Mouse (Mus musculus) forebrain, embryonic 11.5 days (tissue): ENCODE measurements at regions not wholly inside any gene's neighbourhood (a gene's known extent, or its start where the extent isn't known, plus 50 kb on each side); places are given as distances from the start of the nearest gene placed in this dataset.
A peak's percentile ranks its signal among the peaks of the same experiment; 100 is the strongest.

Experiments used
- ATAC-seq: fragments of 200-750 bp; cut with Nextera tagmentation; replicated peaks from 2 replicates; pipeline ENCODE4 v1.8.0; 2017; ENCODE audit warnings: moderate TSS enrichment; ENCODE audit not compliant: low FRiP score
- DNase-seq: peaks from one replicate; pipeline ENCODE4 v3.0.0-alpha.2; 2017; ENCODE audit warnings: low spot score
- H3K27ac ChIP-seq: fragments of 300-500 bp; sonication (generic); 2 replicates; pipeline ENCODE4 v1.5.1; 2014; ENCODE audit warnings: low read depth, low read length
- H3K27me3 ChIP-seq: fragments of 300-500 bp; sonication (generic); 2 replicates; pipeline ENCODE4 v1.6.1; 2014; ENCODE audit warnings: mild to moderate bottlenecking, low read length, mixed read lengths; ENCODE audit not compliant: control insufficient read depth, insufficient read depth
- H3K36me3 ChIP-seq: fragments of 300-500 bp; sonication (generic); 2 replicates; pipeline ENCODE4 v1.6.1; 2014; ENCODE audit warnings: mild to moderate bottlenecking, low read length, moderate library complexity, mixed read lengths; ENCODE audit not compliant: control insufficient read depth, insufficient read depth
- H3K4me1 ChIP-seq: fragments of 300-500 bp; sonication (generic); replicated peaks from 2 replicates; pipeline ENCODE4 v1.6.1; 2014; ENCODE audit warnings: low read length, mixed read lengths; ENCODE audit not compliant: control insufficient read depth, insufficient read depth
- H3K4me2 ChIP-seq: fragments of 300-500 bp; sonication (generic); 2 replicates; pipeline ENCODE4 v1.6.1; 2014; ENCODE audit warnings: low read depth, mild to moderate bottlenecking, low read length, moderate library complexity, mixed read lengths; ENCODE audit not compliant: severe bottlenecking
- H3K4me3 ChIP-seq: fragments of 300-500 bp; sonication (generic); 2 replicates; pipeline ENCODE4 v1.5.1; 2014; ENCODE audit warnings: low read depth, low read length
- H3K9ac ChIP-seq: fragments of 300-500 bp; sonication (generic); 2 replicates; pipeline ENCODE4 v1.6.1; 2014; ENCODE audit warnings: low read length
- H3K9me3 ChIP-seq: fragments of 300-500 bp; sonication (generic); 2 replicates; pipeline ENCODE4 v1.6.1; 2016; ENCODE audit warnings: low read length, mixed read lengths; ENCODE audit not compliant: control insufficient read depth
- WGBS: fragments of 180-500 bp; shearing (Covaris S2); extraction: QIAGEN DNeasy Blood & Tissue Kit; methylation state at CpG from one replicate; pipeline ENCODE4 v1.1.7; 2014; 5-methylcytosine and 5-hydroxymethylcytosine counted together

GRCm38 (mm10) chr1:137903351-137903750 is 272.2 kb downstream of the Ptprc start:
- 19% methylated on average over 4 of the region's 4 CpGs for WGBS
- H3K27ac ChIP-seq, result no peak overlapping the region
- H3K4me3 ChIP-seq, result no peak overlapping the region; the same call in 1 of the 2 replicates
- DNase-seq (no peak), ATAC-seq (no peak)
- H3K27me3 ChIP-seq, result no peaks in the 10 kb centered on the region
- H3K4me1 ChIP-seq, result peaks cover 11% of the 10 kb centered on the region; the same call in 1 of the 2 replicates
- H3K36me3 ChIP-seq, result no peaks in the 10 kb centered on the region
- no peak overlapping the region for H3K9ac ChIP-seq
- H3K9me3 ChIP-seq, result no peaks in the 10 kb centered on the region
- H3K4me2 ChIP-seq, result peak overlapping the region; percentile 33; the same call in 1 of the 2 replicates

DNA sequence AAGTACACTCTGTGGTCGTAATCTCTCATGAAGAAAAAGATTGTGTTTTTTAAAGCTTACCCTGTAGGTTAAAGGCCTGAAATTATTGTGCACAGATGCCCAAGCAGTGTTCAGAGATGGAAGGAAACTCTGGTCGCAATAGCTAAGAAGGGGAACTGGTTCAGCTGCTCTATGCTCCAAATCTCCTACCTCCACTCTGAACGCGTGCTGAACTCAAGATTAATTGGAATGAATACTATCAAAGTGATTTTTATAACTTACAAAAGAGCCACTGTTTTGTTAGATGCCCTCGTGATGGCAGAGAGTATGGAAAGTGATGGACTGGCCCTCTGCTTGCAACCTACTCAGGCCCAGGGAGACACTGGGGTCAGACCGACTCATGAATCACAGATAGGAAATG is 272.6 kb downstream of the Ptprc start:
- Histone ChIP-seq H3K9ac (peak overlapping the region; percentile 43), H3K27me3 (no peaks in the 10 kb centered on the region), H3K4me3 (peak overlapping the region; percentile 72), H3K36me3 (no peaks in the 10 kb centered on the region), H3K27ac (peak overlapping the region; percentile 75), H3K4me1 (peaks cover 14% of the 10 kb centered on the region; the same call in 1 of the 2 replicates), H3K4me2 (peak overlapping the region; percentile 49), H3K9me3 (no peaks in the 10 kb centered on the region)
- no peak for DNase-seq
- WGBS, result 46% methylated on average over 6 of the region's 6 CpGs
- no peak for ATAC-seq

DNA sequence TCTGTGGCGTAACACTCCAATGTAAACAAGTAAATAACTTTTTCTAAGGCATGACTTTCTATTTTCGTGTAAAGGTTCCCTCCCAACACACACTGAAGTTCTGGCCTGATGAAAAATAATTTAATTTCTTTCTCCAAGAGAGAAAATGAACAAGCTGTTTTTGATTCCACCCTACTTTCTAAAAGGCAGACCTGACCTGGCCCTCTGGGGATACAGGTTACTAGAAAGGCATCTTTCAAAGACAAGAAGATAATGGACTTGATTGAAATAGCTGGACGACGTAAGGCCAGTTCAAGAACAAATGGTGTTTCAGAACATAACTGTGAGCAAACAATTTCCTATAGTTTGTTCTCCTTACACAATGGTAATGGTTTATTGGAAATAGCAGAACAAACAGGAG is 273.5 kb downstream of the Ptprc start:
- 46% methylated on average over 4 of the region's 4 CpGs for WGBS
- no peaks in the 10 kb centered on the region for H3K9me3 ChIP-seq
- H3K36me3 ChIP-seq, result no peaks in the 10 kb centered on the region
- H3K4me2 ChIP-seq, result peak overlapping the region; percentile 49
- H3K27ac ChIP-seq, result peak overlapping the region; percentile 32; the same call in 1 of the 2 replicates
- peak overlapping the region; percentile 72 for H3K4me3 ChIP-seq
- H3K4me1 ChIP-seq, result peaks cover 14% of the 10 kb centered on the region; the same call in 1 of the 2 replicates
- no peak for DNase-seq
- ATAC-seq, result no peak
- H3K9ac ChIP-seq, result peak overlapping the region; percentile 43
- H3K27me3 ChIP-seq, result no peaks in the 10 kb centered on the region

GRCm38 (mm10) chr1:137901211-137901610 is 274.3 kb downstream of the Ptprc start:
- H3K27me3 ChIP-seq, result no peaks in the 10 kb centered on the region
- 44% methylated on average over 5 of the region's 5 CpGs for WGBS
- H3K36me3 ChIP-seq, result no peaks in the 10 kb centered on the region
- H3K9me3 ChIP-seq, result no peaks in the 10 kb centered on the region
- H3K4me3 ChIP-seq, result peak overlapping the region; percentile 72
- H3K4me2 ChIP-seq, result peak overlapping the region; percentile 61
- H3K9ac ChIP-seq, result peak overlapping the region; percentile 83
- peak overlapping the region; percentile 96; the same call in 1 of the 2 replicates for H3K27ac ChIP-seq
- peaks cover 12% of the 10 kb centered on the region; the same call in 1 of the 2 replicates for H3K4me1 ChIP-seq
- no peak for DNase-seq
- no peak for ATAC-seq

DNA sequence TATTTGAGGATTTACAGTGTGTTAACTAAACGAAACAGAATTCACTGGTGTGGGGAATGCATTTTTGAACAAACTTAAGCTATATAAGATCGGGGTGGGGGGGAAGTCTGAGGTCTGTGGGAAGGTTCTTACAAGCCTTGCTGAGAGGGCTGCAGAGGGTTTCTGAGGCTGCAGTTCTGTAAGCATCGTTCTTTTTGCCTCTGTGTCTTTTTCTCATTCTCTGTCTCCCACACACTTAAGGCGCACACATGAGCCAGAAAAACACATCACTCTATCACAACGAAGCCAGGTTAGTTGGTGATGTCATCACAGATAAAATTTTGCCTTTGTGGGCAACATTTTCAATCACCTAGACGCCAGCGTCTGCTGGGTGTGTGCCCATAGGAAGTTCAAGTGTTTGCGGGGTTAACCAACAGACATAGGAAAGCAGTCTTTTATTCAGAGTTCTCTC is 274.9 kb downstream of the Ptprc start:
- DNase-seq (peak; percentile 58), ATAC-seq (peak; percentile 32)
- WGBS, result 10% methylated on average over 8 of the region's 8 CpGs
- H3K27ac ChIP-seq, result peak overlapping the region; percentile 96
- H3K4me3 ChIP-seq, result peak overlapping the region; percentile 72
- H3K27me3 ChIP-seq, result no peaks in the 10 kb centered on the region
- H3K9ac ChIP-seq, result peak overlapping the region; percentile 83
- peak overlapping the region; percentile 61 for H3K4me2 ChIP-seq
- H3K4me1 ChIP-seq, result peaks cover 12% of the 10 kb centered on the region; the same call in 1 of the 2 replicates
- no peaks in the 10 kb centered on the region for H3K36me3 ChIP-seq
- H3K9me3 ChIP-seq, result no peaks in the 10 kb centered on the region

DNA sequence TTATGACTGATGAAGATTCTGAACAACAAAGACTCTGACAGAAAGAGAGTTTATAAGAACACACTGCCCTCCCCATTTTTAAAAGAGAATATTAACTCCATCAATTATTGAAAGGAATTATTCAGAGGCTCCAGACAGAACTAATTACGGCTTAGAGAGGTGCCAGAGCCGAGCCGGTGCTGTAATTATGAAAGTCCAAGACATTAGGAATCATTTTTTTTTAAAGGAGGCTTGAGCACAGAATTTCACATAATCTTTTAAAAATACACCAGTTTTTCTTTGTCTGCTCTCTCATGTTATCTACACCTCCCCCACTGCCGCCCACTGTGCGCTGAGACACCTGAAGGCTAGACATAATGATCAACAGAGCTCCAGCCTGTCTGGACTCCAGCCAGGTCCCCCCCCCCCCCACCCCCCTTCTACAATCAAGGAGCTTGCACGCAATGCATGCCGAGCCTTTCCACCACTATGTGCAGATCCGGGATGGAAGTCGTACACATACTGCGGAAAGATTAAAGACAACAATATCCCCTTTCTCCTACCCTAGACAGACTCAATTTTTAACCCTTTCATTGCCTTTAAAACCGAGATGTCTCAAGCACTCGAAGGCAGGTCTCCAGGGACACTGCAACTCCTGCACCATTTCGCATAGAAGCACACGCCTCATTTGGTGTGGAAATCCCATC is 275.4 kb downstream of the Ptprc start:
- Histone ChIP-seq H3K4me2 (peak overlapping the region; percentile 61), H3K4me1 (peaks cover 12% of the 10 kb centered on the region; the same call in 1 of the 2 replicates), H3K27ac (peak overlapping the region; percentile 96), H3K9me3 (no peaks in the 10 kb centered on the region), H3K4me3 (peak overlapping the region; percentile 72), H3K27me3 (no peaks in the 10 kb centered on the region), H3K36me3 (no peaks in the 10 kb centered on the region), H3K9ac (peak overlapping the region; percentile 83)
- DNase-seq (peak; percentile 94), ATAC-seq (peak; percentile 91)
- 1% methylated on average over 14 of the region's 14 CpGs for WGBS

DNA sequence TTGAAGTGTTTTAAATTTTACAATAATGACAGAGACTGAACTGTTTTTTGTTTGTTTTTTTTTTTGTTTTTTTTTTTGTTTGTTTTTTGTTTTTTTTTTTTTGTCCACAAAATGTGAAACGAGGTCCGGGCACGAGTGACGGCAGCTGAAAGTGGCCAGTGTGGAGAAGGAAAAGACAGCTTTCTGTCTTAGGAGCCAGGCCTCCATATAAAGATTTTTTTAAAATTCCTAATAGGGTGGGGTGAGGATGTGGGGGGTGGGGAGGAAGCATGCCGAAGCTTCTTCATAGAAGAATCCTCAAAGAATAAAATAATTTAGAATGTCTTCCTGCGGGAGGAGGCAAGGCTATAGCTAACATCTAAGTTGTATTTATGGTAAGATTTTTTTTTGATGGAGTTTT is 276.2 kb downstream of the Ptprc start:
- Histone ChIP-seq H3K36me3 (no peaks in the 10 kb centered on the region), H3K4me2 (peak overlapping the region; percentile 61), H3K27ac (peak overlapping the region; percentile 96), H3K9ac (peak overlapping the region; percentile 83), H3K4me3 (peak overlapping the region; percentile 72), H3K27me3 (no peaks in the 10 kb centered on the region), H3K4me1 (peaks cover 12% of the 10 kb centered on the region; the same call in 1 of the 2 replicates), H3K9me3 (no peaks in the 10 kb centered on the region)
- WGBS, result 5% methylated on average over 6 of the region's 6 CpGs
- peak; percentile 54 for DNase-seq
- ATAC-seq, result no peak

DNA sequence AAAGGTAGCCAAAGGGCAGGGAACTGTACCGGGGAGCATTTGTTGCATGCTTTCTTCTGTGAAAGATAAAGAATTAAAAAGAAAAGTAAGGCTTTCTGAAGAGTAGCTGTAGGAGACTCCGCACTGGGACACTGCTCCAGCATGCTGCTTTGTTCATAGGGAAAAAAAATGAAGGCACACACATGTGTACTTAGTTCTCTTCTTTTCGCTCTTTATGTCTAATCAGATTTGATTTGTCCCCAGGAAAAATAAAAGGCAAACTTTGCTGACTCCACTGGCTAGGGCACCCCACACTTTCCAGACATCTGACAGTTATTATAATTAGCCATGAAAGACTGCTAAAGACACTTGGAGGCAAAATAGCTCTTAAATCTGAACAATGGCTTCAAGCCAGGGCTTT is 276.6 kb downstream of the Ptprc start:
- peak; percentile 16; the same call in 1 of the 2 replicates for ATAC-seq

More for the DNA sequence above, 276.6 kb downstream of the Ptprc start:
- Histone ChIP-seq H3K27ac (peak overlapping the region; percentile 96), H3K27me3 (no peaks in the 10 kb centered on the region), H3K9ac (peak overlapping the region; percentile 83), H3K4me3 (peak overlapping the region; percentile 72), H3K36me3 (no peaks in the 10 kb centered on the region), H3K9me3 (no peaks in the 10 kb centered on the region), H3K4me2 (peak overlapping the region; percentile 47), H3K4me1 (peaks cover 12% of the 10 kb centered on the region; the same call in 1 of the 2 replicates)
- no peak for DNase-seq
- 2% methylated on average over 3 of the region's 3 CpGs for WGBS
